Mouse (Mus musculus) lung, adult 2 months (tissue): ENCODE results near the gene Syt16. TPM values are rescaled to one million over a fixed set of nuclear protein-coding genes. Genes with fewer than 3 reads are reported as not detected.

ENCODE experiments used
- DNase-seq: peaks from one replicate; pipeline ENCODE4 v3.0.0; 2022
- H3K4me1 ChIP-seq: fragments of 200-500 bp; 2 replicates; pipeline ENCODE4 v1.6.1; 2011; ENCODE audit warnings: low read length; ENCODE audit not compliant: control insufficient read depth, insufficient read depth
- H3K4me3 ChIP-seq: fragments of 200-500 bp; replicated peaks from 2 replicates; pipeline ENCODE3; 2011; ENCODE audit warnings: low read depth, mild to moderate bottlenecking, control low read depth, low read length; ENCODE audit errors: extremely low read depth
- CTCF ChIP-seq: fragments of 200-500 bp; IDR thresholded peaks from 2 replicates; pipeline ENCODE4 v1.5.1; 2011; ENCODE audit warnings: mild to moderate bottlenecking, low read length, control low read depth; ENCODE audit not compliant: insufficient read depth
- POLR2A ChIP-seq: fragments of 200-500 bp; IDR thresholded peaks from 2 replicates; pipeline ENCODE4 v1.6.1; 2011; ENCODE audit warnings: low read depth, mild to moderate bottlenecking, control low read depth, low read length, borderline replicate concordance; ENCODE audit errors: extremely low read depth
- whole genome bisulfite sequencing: fragments of 180-500 bp; shearing (Covaris S2); methylation state at CpG from one replicate; pipeline ENCODE4 v1.1.7; 2018; 5-methylcytosine and 5-hydroxymethylcytosine counted together
- polyA plus RNA-seq: library from polyadenylated mRNA; depleted of rRNA; stranded (reverse); fragments of >200 nt; gene quantifications from 2 replicates; pipeline ENCODE4 v1.2.3, GENCODE M21; 2012; rRNA removed

Gene Syt16
- polyA plus RNA-seq, 1 experiment: not detected

- TF ChIP-seq CTCF (no peak), POLR2A (no peak)
- WGBS: 67% methylated on average over 9 of the region's 9 CpGs
- no peak for DNase-seq
These were observed 306.2 kb downstream of the Syt16 start for GRCm38 (mm10) chr12:74303418-74304294.

GRCm38 (mm10) chr12:74312611-74313010 lies 315.1 kb downstream of the Syt16 start:
- Histone ChIP-seq H3K4me1 (no peaks in the 10 kb centered on the region), H3K4me3 (no peak overlapping the region)
- WGBS: 82% methylated on average over 3 of the region's 3 CpGs
- DNase-seq: no peak
- TF ChIP-seq POLR2A: no peak
- no peak for TF ChIP-seq CTCF

More at GRCm38 (mm10) chr12:74303418-74304294, 306.2 kb downstream of the Syt16 start:
- Histone ChIP-seq H3K4me3 (no peak overlapping the region), H3K4me1 (no peaks in the 10 kb centered on the region)

GRCm38 (mm10) chr12:74315221-74315620 lies 317.8 kb downstream of the Syt16 start:
- no peak for DNase-seq
- WGBS: 74% methylated on average over 2 of the region's 2 CpGs
- H3K4me1 ChIP-seq: no peaks in the 10 kb centered on the region
- TF ChIP-seq CTCF (no peak), POLR2A (no peak)
- H3K4me3 ChIP-seq: no peak overlapping the region

GRCm38 (mm10) chr12:74316344-74316973 lies 319.0 kb downstream of the Syt16 start, which contains the start of gene Gm11042:
TSS of gene Gm11042 (minus strand) at chr12:74316394.
- DNase-seq: no peak
- no peaks in the 10 kb centered on the region for H3K4me1 ChIP-seq
- no peak for TF ChIP-seq POLR2A
- no peak for TF ChIP-seq CTCF
- H3K4me3 ChIP-seq: peak within 1 kb of the TSS; percentile 53
- WGBS: 34% methylated on average over 13 of the region's 18 CpGs

- H3K4me3 ChIP-seq: peak overlapping the region; percentile 53
- no peaks in the 10 kb centered on the region for H3K4me1 ChIP-seq
- DNase-seq: peak; percentile 62
- WGBS: 9% methylated on average over 15 of the region's 15 CpGs
- peak; percentile 77 for TF ChIP-seq CTCF
- TF ChIP-seq POLR2A: peak; percentile 22; the same call in 1 of the 2 replicates
These were observed 319.7 kb downstream of the Syt16 start for GRCm38 (mm10) chr12:74316989-74317759.

- peak; percentile 51 for DNase-seq
- peak; percentile 96 for TF ChIP-seq CTCF
- no peak for TF ChIP-seq POLR2A
- H3K4me1 ChIP-seq: no peaks in the 10 kb centered on the region
- H3K4me3 ChIP-seq: no peak overlapping the region
- WGBS: 8% methylated on average over 10 of the region's 10 CpGs
These were observed 322.9 kb downstream of the Syt16 start for GRCm38 (mm10) chr12:74320318-74320717.

GRCm38 (mm10) chr12:74321981-74322380 lies 324.5 kb downstream of the Syt16 start:
- Histone ChIP-seq H3K4me1 (no peaks in the 10 kb centered on the region), H3K4me3 (no peak overlapping the region)
- WGBS: 80% methylated on average over 5 of the region's 5 CpGs
- DNase-seq: no peak
- TF ChIP-seq POLR2A (no peak), CTCF (no peak)

Other genes with a start within 250 kb of the Syt16 start
- 19.0 and 23.9 TPM in 2 replicates for gene Hif1a, start 96.3 kb upstream of the Syt16 start, polyA plus RNA-seq
- gene Gm49321, start 60.0 kb upstream of the Syt16 start, polyA plus RNA-seq: not detected in 2 replicates
- gene Snapc1, start 33.2 kb upstream of the Syt16 start, polyA plus RNA-seq: 8.2 and 8.9 TPM in 2 replicates